Mouse (Mus musculus) heart, embryonic 16.5 days (tissue): Measurements from ENCODE around the gene Twnk. TPM values are rescaled to one million over a fixed set of nuclear protein-coding genes. Genes with fewer than 3 reads are reported as not detected.

Experiments used
- ATAC-seq: fragments of 200-750 bp; cut with Nextera tagmentation; replicated peaks from 2 replicates; pipeline ENCODE4 v1.8.0; 2017; ENCODE audit warnings: moderate number of reproducible peaks; ENCODE audit not compliant: insufficient read depth, low FRiP score; ENCODE audit errors: extremely low read depth
- H3K27ac ChIP-seq: fragments of 300-500 bp; sonication (generic); 2 replicates; pipeline ENCODE4 v1.5.1; 2014; ENCODE audit warnings: mild to moderate bottlenecking, low read length, control low read depth, moderate library complexity
- H3K27me3 ChIP-seq: fragments of 300-500 bp; sonication (generic); 2 replicates; pipeline ENCODE4 v1.6.1; 2014; ENCODE audit warnings: low read length, mixed read lengths; ENCODE audit not compliant: control insufficient read depth, insufficient read depth
- H3K36me3 ChIP-seq: fragments of 300-500 bp; sonication (generic); 2 replicates; pipeline ENCODE4 v1.6.1; 2014; ENCODE audit not compliant: control insufficient read depth, insufficient read depth
- H3K4me1 ChIP-seq: fragments of 300-500 bp; sonication (generic); 2 replicates; pipeline ENCODE4 v1.6.1; 2014; ENCODE audit warnings: low read length, mixed read lengths; ENCODE audit not compliant: control insufficient read depth, insufficient read depth
- H3K4me2 ChIP-seq: fragments of 300-500 bp; sonication (generic); 2 replicates; pipeline ENCODE4 v1.6.1; 2014; ENCODE audit warnings: low read depth, mild to moderate bottlenecking, control low read depth, low read length
- H3K4me3 ChIP-seq: fragments of 300-500 bp; sonication (generic); 2 replicates; pipeline ENCODE4 v1.5.1; 2014; ENCODE audit warnings: mild to moderate bottlenecking, control low read depth, low read length
- H3K9ac ChIP-seq: fragments of 300-500 bp; sonication (generic); 2 replicates; pipeline ENCODE4 v1.6.1; 2014; ENCODE audit warnings: low read length, control low read depth
- H3K9me3 ChIP-seq: fragments of 300-500 bp; sonication (generic); replicated peaks from 2 replicates; pipeline ENCODE4 v1.6.1; 2016; ENCODE audit warnings: low read length; ENCODE audit not compliant: control insufficient read depth
- WGBS: fragments of 180-500 bp; shearing (Covaris S2); extraction: QIAGEN DNeasy Blood & Tissue Kit; methylation state at CpG from one replicate; pipeline ENCODE4 v1.1.7; 2014; 5-methylcytosine and 5-hydroxymethylcytosine counted together
- polyA plus RNA-seq: library from polyadenylated mRNA; unstranded; fragments of >200 nt; fragmentation: Nextera tagmentation; extraction: Ambion mirVana; gene quantifications from 2 replicates; pipeline ENCODE4 v1.2.1, GENCODE M21; 2015

Gene Twnk
- polyA plus RNA-seq, 1 experiment from 2014 or later, result 23.2 TPM

DNA sequence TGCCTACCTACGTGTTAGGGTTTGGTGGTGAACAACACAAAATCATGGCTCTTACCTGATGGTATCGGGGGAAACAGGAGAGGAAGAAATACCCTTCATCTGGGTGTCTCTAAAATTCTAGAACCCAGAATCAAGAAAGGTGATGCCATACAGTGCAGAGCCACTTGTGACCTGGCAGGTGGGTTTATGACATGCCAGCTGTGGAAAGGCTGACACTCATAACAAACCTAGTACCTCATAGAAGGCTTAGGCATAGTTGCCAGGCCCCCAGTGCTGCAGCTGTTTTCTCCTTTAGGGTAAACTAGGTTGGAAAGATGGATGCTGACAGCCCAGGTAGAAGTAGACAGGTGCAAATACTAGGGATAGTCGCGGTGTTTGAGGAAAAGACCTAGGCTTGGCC, 21.0 kb upstream of the Twnk start:
- WGBS, result 91% methylated on average over 4 of the region's 4 CpGs
- Histone ChIP-seq H3K4me1 (peaks cover 7% of the 10 kb centered on the region), H3K36me3 (peaks cover 23% of the 10 kb centered on the region), H3K4me2 (no peak overlapping the region), H3K9ac (no peak overlapping the region), H3K27me3 (no peaks in the 10 kb centered on the region), H3K4me3 (no peak overlapping the region), H3K9me3 (no peaks in the 10 kb centered on the region), H3K27ac (no peak overlapping the region)
- no peak for ATAC-seq

DNA sequence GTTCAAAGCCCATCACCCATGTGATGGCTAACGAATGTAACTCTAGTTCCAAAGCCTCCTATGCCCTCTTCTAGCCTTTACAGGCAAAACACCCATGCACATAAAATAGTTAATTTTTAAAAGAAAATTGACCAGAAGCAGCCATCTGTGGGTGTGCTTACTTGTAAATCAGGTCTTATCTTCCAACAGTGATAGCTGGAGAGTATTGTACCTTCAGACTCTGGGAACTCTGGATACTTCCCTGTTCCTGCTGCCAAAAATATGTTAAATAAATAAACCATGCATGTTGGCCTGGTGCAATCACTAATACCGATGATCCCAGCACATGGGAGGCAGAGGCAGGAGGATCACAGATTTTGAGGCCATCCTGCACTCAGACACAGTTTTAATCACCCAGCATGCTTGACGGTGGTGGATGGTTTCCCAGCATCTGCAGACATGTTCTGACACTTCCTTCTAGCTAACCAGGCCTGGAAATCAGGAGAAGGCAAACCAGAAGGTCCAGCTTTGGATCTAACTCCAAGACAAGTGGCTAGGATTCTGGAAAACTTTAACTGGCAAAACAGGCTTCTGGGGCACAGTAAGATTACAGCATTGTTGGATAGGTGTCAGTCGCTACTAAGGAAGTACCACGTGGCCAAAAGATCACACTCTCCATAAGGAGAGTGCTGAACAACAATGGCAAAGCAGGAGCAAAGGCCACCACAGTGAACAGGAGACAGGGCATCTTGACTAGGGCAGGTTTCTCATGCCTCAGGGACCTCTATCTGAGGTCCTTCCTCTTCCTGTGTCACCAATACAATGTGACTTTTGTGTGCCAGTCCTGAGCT, 20.1 kb upstream of the Twnk start:
- WGBS, result 39% methylated on average over 5 of the region's 5 CpGs
- Histone ChIP-seq H3K4me1 (peaks cover 14% of the 10 kb centered on the region), H3K36me3 (peaks cover 17% of the 10 kb centered on the region; the same call in 1 of the 2 replicates), H3K9me3 (no peaks in the 10 kb centered on the region), H3K9ac (no peak overlapping the region), H3K4me2 (no peak overlapping the region), H3K27ac (no peak overlapping the region), H3K4me3 (no peak overlapping the region), H3K27me3 (no peaks in the 10 kb centered on the region)
- no peak for ATAC-seq

DNA sequence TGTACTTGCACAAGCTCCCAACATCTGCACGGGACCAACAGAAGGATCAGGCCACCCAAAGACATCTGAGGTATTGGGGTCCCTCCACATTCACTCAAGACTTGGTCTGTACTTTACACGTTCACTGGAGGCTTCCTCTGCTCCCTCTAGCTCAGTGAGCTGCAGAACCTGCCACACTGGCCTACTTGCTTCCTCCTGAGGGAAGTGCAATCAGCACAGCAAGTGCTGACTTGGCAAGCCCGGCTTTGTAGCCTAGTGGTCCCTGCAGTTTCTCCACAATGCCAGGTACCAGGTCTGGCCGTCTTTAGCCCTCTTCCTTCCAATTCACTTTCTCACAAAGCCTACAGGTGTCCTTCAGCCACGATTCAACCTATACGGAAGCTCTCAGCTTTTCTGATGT, 18.5 kb upstream of the Twnk start:
- Histone ChIP-seq H3K4me2 (no peak overlapping the region), H3K9me3 (no peaks in the 10 kb centered on the region), H3K27ac (no peak overlapping the region), H3K4me1 (peaks cover 14% of the 10 kb centered on the region), H3K9ac (no peak overlapping the region), H3K4me3 (no peak overlapping the region), H3K27me3 (no peaks in the 10 kb centered on the region), H3K36me3 (peaks cover 6% of the 10 kb centered on the region; the same call in 1 of the 2 replicates)
- WGBS, result 68% methylated on average over 6 of the region's 6 CpGs
- no peak for ATAC-seq

DNA sequence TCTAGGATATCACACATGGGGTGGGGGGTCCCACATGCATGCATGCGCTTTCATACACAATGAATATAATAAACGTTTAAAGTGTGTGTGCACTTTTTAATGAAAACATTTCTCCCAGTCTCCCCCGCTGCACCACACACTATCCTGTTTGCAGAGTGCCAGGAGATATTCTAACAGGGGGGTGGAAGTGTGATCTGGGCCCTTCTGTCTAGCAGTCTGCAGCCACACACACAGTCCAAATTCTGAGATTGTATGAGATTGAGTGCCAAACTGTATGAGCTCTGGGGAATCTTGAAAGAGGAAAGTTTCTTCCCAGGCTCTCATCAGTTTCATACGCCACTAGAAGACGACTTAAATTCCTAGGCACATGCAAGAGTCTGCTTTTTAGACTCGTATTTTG, 17.6 kb upstream of the Twnk start:
- Histone ChIP-seq H3K4me2 (no peak overlapping the region), H3K36me3 (0 out of 2 replicates have a peak, but pooled peaks cover 4% of the 10 kb centered on the region), H3K9me3 (no peaks in the 10 kb centered on the region), H3K27me3 (no peaks in the 10 kb centered on the region), H3K27ac (no peak overlapping the region), H3K4me1 (peaks cover 14% of the 10 kb centered on the region), H3K9ac (no peak overlapping the region), H3K4me3 (no peak overlapping the region)
- 68% methylated on average over 6 of the region's 6 CpGs for WGBS
- ATAC-seq, result no peak

DNA sequence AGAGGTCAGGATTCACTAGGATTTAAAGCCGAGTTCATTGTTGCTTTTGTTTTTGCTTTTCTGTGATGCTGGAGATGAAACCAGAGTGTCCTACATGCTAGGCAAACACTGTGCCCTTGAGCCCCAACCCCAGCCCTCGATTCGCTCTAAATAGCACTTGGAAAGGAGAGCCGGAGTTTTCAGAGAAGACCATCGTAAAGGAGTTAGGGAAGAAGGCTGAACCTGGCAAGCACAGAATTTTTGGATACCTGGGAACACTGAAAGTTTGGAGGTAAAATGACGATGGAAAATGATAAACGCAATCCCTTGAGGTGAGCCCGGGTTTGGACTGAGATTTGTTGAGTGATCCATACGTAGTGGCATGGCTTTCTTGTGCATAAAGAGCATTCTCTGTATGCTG, 17.1 kb upstream of the Twnk start:
- Histone ChIP-seq H3K4me3 (peak overlapping the region; percentile 72), H3K27me3 (no peaks in the 10 kb centered on the region), H3K36me3 (0 out of 2 replicates have a peak, but pooled peaks cover 1% of the 10 kb centered on the region), H3K27ac (no peak overlapping the region), H3K4me1 (peaks cover 14% of the 10 kb centered on the region), H3K9me3 (no peaks in the 10 kb centered on the region), H3K4me2 (peak overlapping the region; percentile 99), H3K9ac (peak overlapping the region; percentile 79; the same call in 1 of the 2 replicates)
- no peak for ATAC-seq
- WGBS, result 31% methylated on average over 9 of the region's 9 CpGs

DNA sequence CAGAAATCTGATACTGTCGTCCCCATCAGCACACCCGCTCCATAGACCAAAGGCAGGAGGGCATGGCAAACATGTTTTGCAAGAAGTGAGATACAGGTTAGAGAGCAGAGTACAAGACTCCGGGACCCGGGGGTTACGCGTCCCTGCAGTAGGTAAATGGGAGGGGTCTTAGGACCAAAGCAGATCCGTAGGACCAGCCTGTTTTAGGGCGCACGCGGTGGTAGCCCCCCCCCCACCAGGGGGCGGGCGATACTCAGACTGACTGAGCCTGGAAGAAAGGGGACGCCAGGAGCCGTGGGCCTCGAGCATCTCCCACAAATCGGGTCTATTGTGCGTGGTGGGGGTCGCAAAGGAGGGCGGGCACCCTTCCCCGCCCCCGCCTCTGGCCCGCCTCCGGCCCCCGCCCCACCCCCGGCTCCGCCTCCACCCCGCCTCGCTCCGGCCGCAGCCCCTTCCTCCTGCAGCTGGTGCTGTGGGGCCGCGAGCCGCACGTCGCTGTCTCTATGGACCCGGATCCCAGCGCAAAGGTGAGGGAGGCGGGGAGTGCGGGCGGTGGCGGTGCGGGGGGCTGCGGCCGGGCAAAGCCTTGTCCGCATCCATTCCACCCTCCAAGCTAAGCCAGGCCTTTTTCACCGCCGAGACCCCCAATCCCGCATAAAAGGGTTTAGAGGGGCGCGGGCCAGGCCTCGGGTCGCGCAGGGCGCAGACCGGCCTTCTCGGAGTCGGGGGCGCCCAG, 16.5 kb upstream of the Twnk start, which contains the start of gene Sema4g:
Gene Sema4g, plus strand, starts transcription at position 271 of the 736 bp plus-strand sequence.
- peak within 1 kb of the TSS; percentile 79 for H3K9ac ChIP-seq
- H3K9me3 ChIP-seq, result no peaks in the 10 kb centered on the region
- ATAC-seq, result peak; percentile 51
- H3K4me1 ChIP-seq, result peaks cover 14% of the 10 kb centered on the region
- H3K27ac ChIP-seq, result no peak within 1 kb of the TSS
- peak within 1 kb of the TSS; percentile 99 for H3K4me2 ChIP-seq
- no peaks in the 10 kb centered on the region for H3K36me3 ChIP-seq
- under 1% methylated on average over 54 of the region's 58 CpGs for WGBS
- H3K27me3 ChIP-seq, result no peaks in the 10 kb centered on the region
- peak within 1 kb of the TSS; percentile 72 for H3K4me3 ChIP-seq

DNA sequence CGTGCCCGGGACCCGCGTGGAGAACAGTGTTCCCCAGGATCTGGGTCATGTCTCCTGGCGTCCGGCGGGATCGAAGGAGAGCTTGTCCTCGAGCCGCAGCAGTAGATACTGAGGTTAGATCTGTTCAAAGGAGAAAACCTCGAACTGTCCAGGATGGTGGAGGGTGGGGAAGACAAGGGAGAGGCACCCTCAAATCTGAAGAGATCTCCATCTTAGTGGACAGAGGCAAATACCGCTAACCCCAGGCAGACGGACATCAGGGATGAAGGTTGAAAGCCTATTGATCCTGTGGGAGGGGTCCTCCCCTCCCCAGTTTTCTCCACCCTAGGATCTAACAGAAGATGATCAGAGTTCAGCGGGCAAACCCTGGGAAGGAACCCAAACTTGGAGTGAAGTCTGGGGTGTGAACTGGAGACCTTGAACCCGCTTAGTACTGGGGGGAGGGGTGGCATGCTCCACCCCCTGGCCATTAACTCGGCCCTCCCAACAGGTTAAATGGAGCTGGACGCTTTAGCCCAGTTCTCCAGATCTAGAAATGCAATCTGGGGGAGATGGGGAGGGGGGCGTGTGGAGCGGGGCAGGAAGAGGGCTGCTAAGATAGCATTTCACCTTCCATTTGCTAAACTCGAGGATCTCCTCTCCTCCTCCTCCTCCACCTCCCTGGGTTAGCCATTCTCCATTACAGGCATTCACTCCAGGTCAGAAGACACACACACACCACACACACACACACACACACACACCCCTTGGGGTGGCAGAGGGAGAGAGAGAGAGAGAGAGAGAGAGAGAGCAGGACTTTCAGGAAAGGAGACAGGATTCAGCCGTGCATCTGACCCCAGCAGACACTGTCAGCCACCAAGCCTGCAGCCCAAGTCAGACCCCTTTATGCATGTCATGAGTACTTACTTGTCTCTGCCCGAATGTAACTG, 15.6 kb upstream of the Twnk start:
- no peaks in the 10 kb centered on the region for H3K36me3 ChIP-seq
- H3K4me1 ChIP-seq, result peaks cover 14% of the 10 kb centered on the region
- H3K27ac ChIP-seq, result no peak overlapping the region
- peak overlapping the region; percentile 72 for H3K4me3 ChIP-seq
- WGBS, result 11% methylated on average over 22 of the region's 22 CpGs
- ATAC-seq, result 0 out of 2 replicates have a peak, but pooled peaks have one; percentile 10
- H3K27me3 ChIP-seq, result no peaks in the 10 kb centered on the region
- no peaks in the 10 kb centered on the region for H3K9me3 ChIP-seq
- H3K9ac ChIP-seq, result peak overlapping the region; percentile 79
- H3K4me2 ChIP-seq, result peak overlapping the region; percentile 99

DNA sequence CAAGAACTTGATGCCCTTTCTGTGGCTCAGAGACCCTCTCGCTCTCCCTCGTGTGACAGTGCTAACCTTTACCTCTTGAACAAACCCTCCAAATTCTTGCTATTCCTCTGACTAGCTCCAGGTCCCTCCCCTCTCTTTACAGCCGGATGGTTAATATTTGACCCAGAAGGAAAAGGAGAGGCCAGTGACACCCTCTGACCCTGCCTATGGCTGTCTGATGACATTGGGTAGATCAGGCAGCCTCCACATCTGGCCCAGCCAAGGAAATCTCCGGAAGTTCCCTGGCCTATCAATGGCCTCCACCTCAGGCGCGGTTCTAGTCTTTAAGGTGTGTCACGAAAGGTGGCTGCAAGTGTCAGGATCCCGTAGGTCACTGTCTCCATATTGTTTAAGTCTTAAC, 14.4 kb upstream of the Twnk start:
- Histone ChIP-seq H3K9ac (no peak overlapping the region), H3K4me3 (no peak overlapping the region), H3K27me3 (no peaks in the 10 kb centered on the region), H3K36me3 (no peaks in the 10 kb centered on the region), H3K27ac (no peak overlapping the region), H3K9me3 (no peaks in the 10 kb centered on the region), H3K4me2 (no peak overlapping the region), H3K4me1 (peaks cover 14% of the 10 kb centered on the region)
- ATAC-seq, result no peak
- 76% methylated on average over 8 of the region's 8 CpGs for WGBS
